Mouse (Mus musculus) embryonic facial prominence, embryonic 10.5 days (tissue): ENCODE data around the gene Olfr177. TPM values are rescaled to one million over a fixed set of nuclear protein-coding genes. Genes with fewer than 3 reads are reported as not detected.

Source experiments
- DNase-seq: peaks from one replicate; pipeline ENCODE4 v3.0.0-alpha.2; 2017; ENCODE audit warnings: low spot score
- H3K27ac ChIP-seq: fragments of 300-500 bp; sonication (generic); replicated peaks from 2 replicates; pipeline ENCODE4 v1.5.1; 2016; ENCODE audit warnings: mild to moderate bottlenecking
- H3K27me3 ChIP-seq: fragments of 300-500 bp; sonication (generic); replicated peaks from 2 replicates; pipeline ENCODE4 v1.6.1; 2016; ENCODE audit warnings: low read depth, mild to moderate bottlenecking; ENCODE audit not compliant: poor library complexity, severe bottlenecking
- H3K36me3 ChIP-seq: fragments of 300-500 bp; sonication (generic); replicated peaks from 2 replicates; pipeline ENCODE4 v1.6.1; 2016; ENCODE audit warnings: mild to moderate bottlenecking, moderate library complexity
- H3K4me1 ChIP-seq: fragments of 300-500 bp; sonication (generic); 2 replicates; pipeline ENCODE4 v1.6.1; 2016
- H3K4me3 ChIP-seq: fragments of 300-500 bp; sonication (generic); 2 replicates; pipeline ENCODE4 v1.5.1; 2016; ENCODE audit warnings: mild to moderate bottlenecking, moderate library complexity
- H3K9me3 ChIP-seq: fragments of 300-500 bp; sonication (generic); 2 replicates; pipeline ENCODE4 v1.6.1; 2016; ENCODE audit warnings: mild to moderate bottlenecking
- WGBS: fragments of 180-500 bp; shearing (Covaris S2); methylation state at CpG from one replicate; pipeline ENCODE4 v1.1.7; 2016; 5-methylcytosine and 5-hydroxymethylcytosine counted together
- polyA plus RNA-seq: library from polyadenylated mRNA; unstranded; fragments of >200 nt; fragmentation: Nextera tagmentation; extraction: Ambion mirVana; gene quantifications from 2 replicates; pipeline ENCODE4 v1.2.1, GENCODE M21; 2016

The Olfr177 gene
- polyA plus RNA-seq, result not detected in 2 replicates

DNA sequence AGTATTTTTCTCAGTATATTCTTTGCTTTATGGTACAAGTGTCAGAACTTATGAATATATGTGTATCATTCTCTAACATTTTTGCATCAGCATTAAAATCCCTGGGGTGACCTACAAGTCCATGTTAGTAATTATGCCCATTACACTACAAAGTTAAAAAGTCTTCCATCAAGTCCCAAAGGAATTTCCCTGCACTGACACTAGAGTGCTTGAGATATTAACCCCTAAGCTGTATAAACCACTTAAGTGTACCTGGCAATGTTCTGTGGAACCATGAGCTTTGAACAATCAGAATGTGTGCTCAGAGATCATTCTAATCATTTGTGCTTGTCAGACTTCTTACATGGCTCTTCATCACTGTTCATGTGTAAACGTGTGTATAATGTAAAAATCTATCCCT, at the start of gene Olfr177:
Gene Olfr177, minus strand, starts transcription at position 101 of the 400 bp plus-strand sequence.
- Histone ChIP-seq H3K4me1 (no peaks in the 10 kb centered on the region), H3K27ac (no peak within 1 kb of the TSS), H3K4me3 (no peak within 1 kb of the TSS), H3K9me3 (no peaks in the 10 kb centered on the region), H3K27me3 (no peaks in the 10 kb centered on the region), H3K36me3 (no peaks in the 10 kb centered on the region)
- DNase-seq, result no peak
- WGBS, result 68% methylated on average over 1 of the region's 1 CpGs

GRCm38 (mm10) chr16:58891963-58892362, 17.4 kb upstream of the Olfr177 start, which contains the start of gene Olfr178:
Gene Olfr178, minus strand, starts transcription at chr16:58892063.
- Histone ChIP-seq H3K9me3 (0 out of 2 replicates have a peak, but pooled peaks cover 3% of the 10 kb centered on the region), H3K36me3 (no peaks in the 10 kb centered on the region), H3K4me3 (no peak within 1 kb of the TSS), H3K27ac (no peak within 1 kb of the TSS), H3K27me3 (no peaks in the 10 kb centered on the region), H3K4me1 (no peaks in the 10 kb centered on the region)
- 91% methylated on average over 3 of the region's 3 CpGs for WGBS
- DNase-seq, result no peak

DNA sequence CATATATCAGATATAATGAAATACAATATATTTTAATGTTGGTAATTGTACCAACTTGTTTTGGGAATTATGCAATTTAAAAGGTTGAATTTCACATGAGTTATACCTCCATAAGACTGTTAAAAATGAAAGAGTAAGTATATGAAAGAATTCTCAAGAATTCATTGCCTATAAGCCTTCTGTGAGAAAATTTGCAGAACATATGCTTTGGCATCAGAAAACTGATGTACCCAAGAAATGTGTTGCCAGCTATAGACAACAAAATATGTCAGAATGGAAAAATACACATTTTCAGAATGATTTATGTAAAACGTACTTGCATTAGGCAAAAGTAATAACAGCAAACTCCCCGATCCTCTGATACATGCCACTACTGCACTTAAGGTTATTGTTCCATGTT, 9.8 kb upstream of the Olfr177 start:
- Histone ChIP-seq H3K27me3 (no peaks in the 10 kb centered on the region), H3K27ac (no peak overlapping the region), H3K9me3 (no peaks in the 10 kb centered on the region), H3K4me1 (no peaks in the 10 kb centered on the region), H3K36me3 (no peaks in the 10 kb centered on the region), H3K4me3 (no peak overlapping the region)
- no peak for DNase-seq
- WGBS, result 96% methylated on average over 2 of the region's 2 CpGs

GRCm38 (mm10) chr16:58861479-58861878, 13.1 kb downstream of the Olfr177 start:
- no peak overlapping the region for H3K4me3 ChIP-seq
- H3K4me1 ChIP-seq, result no peaks in the 10 kb centered on the region
- H3K9me3 ChIP-seq, result no peaks in the 10 kb centered on the region
- H3K36me3 ChIP-seq, result no peaks in the 10 kb centered on the region
- WGBS, result 79% methylated on average over 1 of the region's 1 CpGs
- DNase-seq, result no peak
- no peaks in the 10 kb centered on the region for H3K27me3 ChIP-seq
- no peak overlapping the region for H3K27ac ChIP-seq

GRCm38 (mm10) chr16:58860032-58860737, 14.4 kb downstream of the Olfr177 start:
- DNase-seq, result no peak
- Histone ChIP-seq H3K36me3 (no peaks in the 10 kb centered on the region), H3K4me1 (no peaks in the 10 kb centered on the region), H3K4me3 (no peak overlapping the region), H3K9me3 (no peaks in the 10 kb centered on the region), H3K27ac (no peak overlapping the region), H3K27me3 (no peaks in the 10 kb centered on the region)
- WGBS, result 88% methylated on average over 2 of the region's 2 CpGs

GRCm38 (mm10) chr16:58826732-58827319, 47.7 kb downstream of the Olfr177 start, which contains the start of gene Olfr175-ps1:
Gene Olfr175-ps1, minus strand, starts transcription at chr16:58826782.
- Histone ChIP-seq H3K27ac (no peak within 1 kb of the TSS), H3K27me3 (no peaks in the 10 kb centered on the region), H3K36me3 (no peaks in the 10 kb centered on the region), H3K9me3 (no peaks in the 10 kb centered on the region), H3K4me3 (no peak within 1 kb of the TSS), H3K4me1 (no peaks in the 10 kb centered on the region)
- 85% methylated on average over 1 of the region's 1 CpGs for WGBS
- no peak for DNase-seq

Other genes with a start within 250 kb of the Olfr177 start
- gene E330017A01Rik, start 236.0 kb downstream of the Olfr177 start, polyA plus RNA-seq, result not detected in 2 replicates
- 25.0 and 26.9 TPM in 2 replicates for gene Cpox, start 204.5 kb downstream of the Olfr177 start, polyA plus RNA-seq
- not detected in 2 replicates for gene Gpr15, start 155.7 kb downstream of the Olfr177 start, polyA plus RNA-seq
- gene Cldnd1, start 146.9 kb downstream of the Olfr177 start, polyA plus RNA-seq, result 101 and 105 TPM in 2 replicates
- gene Olfr172, start 111.6 kb downstream of the Olfr177 start, polyA plus RNA-seq, result not detected in 2 replicates
- not detected in 2 replicates for gene Olfr173, start 74.5 kb downstream of the Olfr177 start, polyA plus RNA-seq
- gene Olfr175-ps1, start 48.0 kb downstream of the Olfr177 start, polyA plus RNA-seq, result not detected in 2 replicates
- gene Olfr178, start 17.3 kb upstream of the Olfr177 start, polyA plus RNA-seq, result not detected in 2 replicates
- gene Olfr181, start 54.0 kb upstream of the Olfr177 start, polyA plus RNA-seq, result not detected in 2 replicates
- not detected in 2 replicates for gene Olfr180, start 54.6 kb upstream of the Olfr177 start, polyA plus RNA-seq
- not detected in 2 replicates for gene Olfr183, start 120.6 kb upstream of the Olfr177 start, polyA plus RNA-seq
- gene Olfr186, start 155.5 kb upstream of the Olfr177 start, polyA plus RNA-seq, result not detected in 2 replicates
- not detected in 2 replicates for gene Olfr187, start 165.0 kb upstream of the Olfr177 start, polyA plus RNA-seq
- gene Olfr190, start 203.2 kb upstream of the Olfr177 start, polyA plus RNA-seq, result not detected in 2 replicates
- not detected in 2 replicates for gene Olfr191, start 215.1 kb upstream of the Olfr177 start, polyA plus RNA-seq
- gene Olfr193, start 237.1 kb upstream of the Olfr177 start, polyA plus RNA-seq, result not detected in 2 replicates
- not detected in 2 replicates for gene Olfr194, start 246.3 kb upstream of the Olfr177 start, polyA plus RNA-seq